Mouse (Mus musculus): ENCODE data around the gene Dbnl. TPM values are rescaled to one million over a fixed set of nuclear protein-coding genes. Genes with fewer than 3 reads are reported as not detected.
A peak's percentile ranks its signal among the peaks of the same experiment; 100 is the strongest.

Gene Dbnl
- polyA plus RNA-seq, 1 experiment from 2014 or later, result 145 TPM

DNA sequence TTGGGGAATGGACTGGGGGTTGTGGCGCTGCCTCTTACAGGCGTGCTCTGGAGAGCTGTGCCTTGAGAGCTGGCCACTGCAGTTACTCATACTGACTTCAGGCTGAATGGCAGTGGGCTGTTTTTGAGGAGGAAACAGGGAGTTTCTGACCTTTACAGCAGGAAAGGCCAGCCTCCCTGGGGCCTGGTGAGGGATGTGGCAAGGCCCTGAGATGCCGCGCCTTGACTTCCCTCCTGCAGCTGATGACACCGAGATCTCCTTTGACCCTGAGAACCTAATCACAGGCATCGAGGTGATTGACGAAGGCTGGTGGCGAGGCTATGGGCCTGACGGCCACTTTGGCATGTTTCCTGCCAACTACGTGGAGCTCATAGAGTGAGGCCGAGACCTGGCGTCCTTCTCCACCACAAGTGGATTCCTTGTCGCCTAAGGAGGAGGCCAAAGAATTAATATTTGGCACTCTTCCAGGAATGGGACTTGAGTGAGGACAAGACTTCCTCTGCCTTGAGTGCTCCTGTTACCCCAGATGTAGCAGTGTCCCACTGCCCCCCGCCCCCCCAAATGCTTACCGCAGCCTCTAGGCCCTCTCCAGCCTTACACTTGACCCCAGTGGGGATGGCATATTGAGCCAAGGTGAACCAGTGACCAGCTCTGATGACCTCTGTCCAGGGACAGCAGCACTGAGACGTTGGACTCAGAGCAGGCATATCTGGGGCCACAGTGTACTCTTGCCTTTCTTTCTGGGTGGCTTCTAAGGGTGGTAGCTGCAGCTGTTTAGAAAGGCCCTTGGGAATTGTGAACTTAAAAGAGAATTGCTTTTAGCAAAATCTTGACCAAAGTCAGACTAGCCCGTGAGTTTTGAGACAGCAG is 11.6 kb downstream of the Dbnl start:
- Histone ChIP-seq H3K4me2 (ENCODE audit: low read length) (no peak overlapping the region), H3K27ac (replicated peaks; ENCODE audit: low read depth, low read length) (no peak overlapping the region), H3K9me3 (ENCODE audit: control insufficient read depth, low read length) (no peaks in the 10 kb centered on the region), H3K4me3 (replicated peaks; ENCODE audit: low read depth, low read length) (no peak overlapping the region), H3K36me3 (ENCODE audit: control insufficient read depth, insufficient read depth, low read length) (peaks cover 69% of the 10 kb centered on the region), H3K27me3 (ENCODE audit: control insufficient read depth, insufficient read depth, low read length) (no peaks in the 10 kb centered on the region), H3K9ac (replicated peaks; ENCODE audit: low read length) (no peak overlapping the region; the same call in 1 of the 2 replicates), H3K4me1 (ENCODE audit: control insufficient read depth, insufficient read depth, low read length) (no peaks in the 10 kb centered on the region)
- DNase-seq (no peak), ATAC-seq (ENCODE audit: low FRiP score, low TSS enrichment) (no peak)
- WGBS, result 91% methylated on average over 17 of the region's 17 CpGs

DNA sequence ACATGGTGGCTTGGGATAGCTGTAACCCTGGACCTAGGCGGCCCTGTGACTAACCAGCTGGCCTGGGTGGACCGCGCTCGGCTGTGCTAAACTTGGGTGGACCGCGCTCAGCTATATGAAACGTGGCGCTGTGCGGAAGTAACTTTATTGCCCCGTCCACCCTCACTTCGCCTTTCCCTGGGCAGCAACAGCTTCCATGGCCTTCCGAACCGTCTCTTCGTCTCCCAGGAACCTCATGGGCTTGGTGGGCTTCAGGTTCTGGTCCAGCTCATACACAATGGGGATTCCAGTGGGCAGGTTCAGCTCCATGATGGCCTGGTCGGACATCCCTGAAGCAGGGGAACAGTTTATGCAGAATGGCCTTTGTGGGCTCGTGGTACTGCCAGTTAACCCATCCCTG is 13.2 kb downstream of the Dbnl start:
- Histone ChIP-seq H3K36me3 (ENCODE audit: control insufficient read depth, insufficient read depth, low read length) (peaks cover 53% of the 10 kb centered on the region), H3K4me1 (ENCODE audit: control insufficient read depth, insufficient read depth, low read length) (no peaks in the 10 kb centered on the region), H3K9me3 (ENCODE audit: control insufficient read depth, low read length) (no peaks in the 10 kb centered on the region), H3K4me2 (ENCODE audit: low read length) (no peak overlapping the region), H3K9ac (replicated peaks; ENCODE audit: low read length) (no peak overlapping the region), H3K4me3 (replicated peaks; ENCODE audit: low read depth, low read length) (no peak overlapping the region), H3K27me3 (ENCODE audit: control insufficient read depth, insufficient read depth, low read length) (no peaks in the 10 kb centered on the region), H3K27ac (replicated peaks; ENCODE audit: low read depth, low read length) (no peak overlapping the region)
- DNase-seq, result no peak
- ATAC-seq (ENCODE audit: low FRiP score, low TSS enrichment), result no peak
- 95% methylated on average over 16 of the region's 16 CpGs for WGBS

DNA sequence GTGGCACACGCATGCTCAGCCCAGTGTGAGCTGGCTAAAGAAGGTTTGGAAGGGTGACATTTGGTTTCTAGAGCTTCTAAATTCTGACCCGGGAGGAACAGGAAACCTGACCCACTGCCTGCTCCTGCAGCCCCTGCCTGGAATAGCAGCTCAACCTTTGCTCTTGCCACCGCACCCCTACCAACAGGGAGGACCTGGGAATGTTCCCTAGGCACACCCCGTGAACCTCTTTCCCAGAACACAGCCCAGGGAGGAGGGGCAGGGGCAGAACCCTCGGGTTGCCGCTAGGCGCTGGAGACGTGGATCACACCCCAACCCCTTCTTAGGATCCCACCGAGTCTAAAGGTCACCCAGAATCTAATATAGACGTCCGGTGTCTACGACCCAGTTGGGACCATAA is 13.7 kb downstream of the Dbnl start:
- H3K36me3 ChIP-seq (ENCODE audit: control insufficient read depth, insufficient read depth, low read length), result peaks cover 48% of the 10 kb centered on the region
- no peak overlapping the region for H3K4me3 ChIP-seq (replicated peaks; ENCODE audit: low read depth, low read length)
- no peak overlapping the region for H3K4me2 ChIP-seq (ENCODE audit: low read length)
- 75% methylated on average over 12 of the region's 12 CpGs for WGBS
- no peaks in the 10 kb centered on the region for H3K4me1 ChIP-seq (ENCODE audit: control insufficient read depth, insufficient read depth, low read length)
- no peak overlapping the region for H3K27ac ChIP-seq (replicated peaks; ENCODE audit: low read depth, low read length)
- no peak overlapping the region for H3K9ac ChIP-seq (replicated peaks; ENCODE audit: low read length)
- H3K27me3 ChIP-seq (ENCODE audit: control insufficient read depth, insufficient read depth, low read length), result no peaks in the 10 kb centered on the region
- DNase-seq, result no peak
- no peaks in the 10 kb centered on the region for H3K9me3 ChIP-seq (ENCODE audit: control insufficient read depth, low read length)
- ATAC-seq (ENCODE audit: low FRiP score, low TSS enrichment), result no peak

DNA sequence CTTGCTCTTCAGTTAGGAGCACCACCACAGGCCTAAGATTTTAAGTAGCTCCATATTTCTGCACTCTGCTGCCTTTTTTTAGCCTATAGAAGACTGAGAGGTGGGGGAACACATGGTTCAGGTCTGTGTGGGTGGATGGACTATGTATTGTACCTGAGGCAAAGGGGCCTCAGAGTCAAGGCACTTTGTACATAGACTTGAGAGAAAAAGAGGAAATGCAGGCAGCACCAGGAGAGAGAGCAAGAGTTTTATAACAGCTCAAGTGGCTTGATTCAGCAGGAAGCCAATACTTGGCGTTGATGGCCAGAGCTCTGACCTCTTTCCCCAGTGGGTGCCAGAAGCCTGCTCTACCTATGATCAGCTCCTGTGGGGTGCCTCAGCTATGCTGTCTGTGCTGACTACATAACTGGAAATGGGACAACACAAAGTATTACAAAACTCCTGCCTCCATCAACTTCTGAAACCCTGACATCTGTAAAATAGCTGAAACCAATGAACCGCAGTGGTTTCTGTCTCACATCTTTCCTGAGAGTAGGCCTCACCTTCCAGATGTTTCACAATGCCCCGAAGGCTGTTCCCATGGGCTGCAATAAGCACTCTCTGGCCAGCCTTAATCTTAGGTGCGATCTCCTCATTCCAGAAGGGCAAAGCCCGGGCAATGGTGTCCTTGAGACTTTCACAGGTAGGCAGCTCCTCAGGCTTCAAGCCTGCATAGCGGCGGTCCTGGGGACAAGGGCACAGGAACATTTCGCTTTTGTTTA is 14.3 kb downstream of the Dbnl start:
- Histone ChIP-seq H3K27me3 (ENCODE audit: control insufficient read depth, insufficient read depth, low read length) (no peaks in the 10 kb centered on the region), H3K9me3 (ENCODE audit: control insufficient read depth, low read length) (no peaks in the 10 kb centered on the region), H3K27ac (replicated peaks; ENCODE audit: low read depth, low read length) (no peak overlapping the region), H3K4me2 (ENCODE audit: low read length) (no peak overlapping the region), H3K36me3 (ENCODE audit: control insufficient read depth, insufficient read depth, low read length) (peaks cover 42% of the 10 kb centered on the region), H3K4me1 (ENCODE audit: control insufficient read depth, insufficient read depth, low read length) (no peaks in the 10 kb centered on the region), H3K4me3 (replicated peaks; ENCODE audit: low read depth, low read length) (no peak overlapping the region), H3K9ac (replicated peaks; ENCODE audit: low read length) (no peak overlapping the region)
- WGBS, result 85% methylated on average over 8 of the region's 8 CpGs
- peak; percentile 8 for DNase-seq
- no peak for ATAC-seq (ENCODE audit: low FRiP score, low TSS enrichment)

DNA sequence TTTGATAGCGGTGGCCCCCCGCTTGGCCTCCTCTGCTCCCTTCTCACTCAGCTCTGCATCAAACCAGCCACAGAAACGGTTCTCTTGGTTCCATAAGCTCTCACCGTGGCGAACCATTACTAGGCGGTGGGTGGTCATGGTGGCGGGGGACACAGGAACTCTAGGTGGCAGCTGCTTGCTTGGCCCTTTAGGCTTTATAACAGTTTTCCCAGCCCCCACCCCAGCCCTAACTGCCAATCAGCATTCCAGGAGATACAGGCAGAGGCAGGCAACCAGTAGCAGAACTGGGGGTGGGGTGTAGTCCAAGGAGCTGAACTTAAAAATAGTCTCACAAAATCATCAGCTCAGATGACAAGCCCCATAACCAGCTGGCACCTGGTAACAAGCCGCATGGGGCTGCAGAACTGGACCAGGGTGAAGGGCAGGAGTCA is 15.3 kb downstream of the Dbnl start, which contains the start of gene Pgam2:
Gene Pgam2 (minus strand): TSS at position 183 of the 431 bp plus-strand sequence.
- no peak within 1 kb of the TSS for H3K4me3 ChIP-seq (replicated peaks; ENCODE audit: low read depth, low read length)
- WGBS, result 63% methylated on average over 8 of the region's 8 CpGs
- no peak within 1 kb of the TSS for H3K27ac ChIP-seq (replicated peaks; ENCODE audit: low read depth, low read length)
- H3K9me3 ChIP-seq (ENCODE audit: control insufficient read depth, low read length), result no peaks in the 10 kb centered on the region
- ATAC-seq (ENCODE audit: low FRiP score, low TSS enrichment), result no peak
- H3K9ac ChIP-seq (replicated peaks; ENCODE audit: low read length), result no peak within 1 kb of the TSS
- H3K27me3 ChIP-seq (ENCODE audit: control insufficient read depth, insufficient read depth, low read length), result no peaks in the 10 kb centered on the region
- no peaks in the 10 kb centered on the region for H3K4me1 ChIP-seq (ENCODE audit: control insufficient read depth, insufficient read depth, low read length)
- peaks cover 34% of the 10 kb centered on the region for H3K36me3 ChIP-seq (ENCODE audit: control insufficient read depth, insufficient read depth, low read length)
- DNase-seq, result peak; percentile 11
- no peak within 1 kb of the TSS for H3K4me2 ChIP-seq (ENCODE audit: low read length)

DNA sequence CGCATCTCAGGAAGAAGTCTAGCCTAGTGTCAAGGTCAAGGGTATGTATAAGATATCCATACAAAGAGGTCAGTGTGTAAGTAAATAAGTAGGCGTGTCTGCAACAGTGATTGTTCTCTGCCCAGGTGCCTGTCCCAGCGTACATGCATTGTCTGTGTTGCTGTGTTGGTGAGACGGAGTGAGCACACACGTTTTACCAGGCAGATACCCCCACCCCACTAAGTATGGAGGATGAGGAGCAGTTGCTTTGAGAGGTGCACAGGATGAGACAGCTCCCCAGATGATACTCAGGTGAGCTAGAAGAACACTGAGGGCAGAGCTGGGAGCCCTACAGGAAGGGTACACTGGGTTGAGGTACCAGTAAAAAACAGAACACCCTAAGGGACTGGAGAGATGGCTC is 15.9 kb downstream of the Dbnl start:
- Histone ChIP-seq H3K27ac (replicated peaks; ENCODE audit: low read depth, low read length) (no peak overlapping the region), H3K9me3 (ENCODE audit: control insufficient read depth, low read length) (no peaks in the 10 kb centered on the region), H3K9ac (replicated peaks; ENCODE audit: low read length) (no peak overlapping the region), H3K4me3 (replicated peaks; ENCODE audit: low read depth, low read length) (no peak overlapping the region), H3K4me1 (ENCODE audit: control insufficient read depth, insufficient read depth, low read length) (no peaks in the 10 kb centered on the region), H3K4me2 (ENCODE audit: low read length) (no peak overlapping the region), H3K27me3 (ENCODE audit: control insufficient read depth, insufficient read depth, low read length) (no peaks in the 10 kb centered on the region), H3K36me3 (ENCODE audit: control insufficient read depth, insufficient read depth, low read length) (peaks cover 28% of the 10 kb centered on the region)
- WGBS, result 74% methylated on average over 5 of the region's 5 CpGs
- no peak for ATAC-seq (ENCODE audit: low FRiP score, low TSS enrichment)
- no peak for DNase-seq

DNA sequence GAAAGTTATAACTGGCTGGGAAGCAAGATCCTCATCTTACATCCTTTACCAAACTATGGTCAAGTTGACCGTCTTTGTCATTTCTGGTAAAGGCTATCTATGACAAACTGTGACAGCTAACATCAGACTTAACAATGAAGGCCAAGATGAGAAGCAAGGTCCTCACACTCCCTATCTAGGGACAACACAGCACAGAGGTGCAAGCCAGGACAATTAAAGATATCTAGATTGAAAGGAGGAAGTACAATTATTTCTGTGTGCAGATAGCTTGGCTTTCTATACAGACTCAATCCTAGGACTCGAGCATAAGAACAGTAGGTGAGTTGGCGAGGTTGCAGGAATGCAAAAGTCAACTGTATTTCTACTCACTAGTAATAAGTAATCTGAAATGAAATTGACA is 17.4 kb downstream of the Dbnl start:
- no peak overlapping the region for H3K4me3 ChIP-seq (replicated peaks; ENCODE audit: low read depth, low read length)
- no peak overlapping the region for H3K4me2 ChIP-seq (ENCODE audit: low read length)
- no peak for DNase-seq
- no peaks in the 10 kb centered on the region for H3K27me3 ChIP-seq (ENCODE audit: control insufficient read depth, insufficient read depth, low read length)
- WGBS, result 83% methylated on average over 3 of the region's 3 CpGs
- H3K9me3 ChIP-seq (ENCODE audit: control insufficient read depth, low read length), result no peaks in the 10 kb centered on the region
- peaks cover 12% of the 10 kb centered on the region for H3K36me3 ChIP-seq (ENCODE audit: control insufficient read depth, insufficient read depth, low read length)
- no peak for ATAC-seq (ENCODE audit: low FRiP score, low TSS enrichment)
- no peak overlapping the region for H3K9ac ChIP-seq (replicated peaks; ENCODE audit: low read length)
- no peak overlapping the region for H3K27ac ChIP-seq (replicated peaks; ENCODE audit: low read depth, low read length)
- H3K4me1 ChIP-seq (ENCODE audit: control insufficient read depth, insufficient read depth, low read length), result no peaks in the 10 kb centered on the region

DNA sequence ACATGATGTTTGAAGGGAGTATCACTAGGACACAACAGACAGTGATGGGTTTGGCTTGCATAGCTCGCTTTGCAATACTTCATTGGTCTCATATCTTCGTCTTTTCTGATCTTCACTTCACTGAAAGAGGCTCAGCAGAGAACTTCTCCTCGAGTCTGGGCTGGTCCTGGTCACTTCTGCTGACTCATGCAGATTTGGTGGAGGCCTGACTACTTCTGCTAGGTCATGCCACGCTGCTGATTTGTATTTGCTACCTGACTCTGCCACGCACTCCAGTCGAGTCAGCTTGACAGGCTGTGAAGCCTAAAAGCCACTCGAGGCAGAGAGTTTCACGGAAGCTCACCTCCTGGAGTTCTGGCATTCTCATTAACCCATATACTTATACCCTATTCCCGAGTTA is 19.7 kb downstream of the Dbnl start:
- Histone ChIP-seq H3K4me1 (ENCODE audit: control insufficient read depth, insufficient read depth, low read length) (no peaks in the 10 kb centered on the region), H3K9ac (replicated peaks; ENCODE audit: low read length) (no peak overlapping the region), H3K27ac (replicated peaks; ENCODE audit: low read depth, low read length) (no peak overlapping the region), H3K36me3 (ENCODE audit: control insufficient read depth, insufficient read depth, low read length) (no peaks in the 10 kb centered on the region), H3K9me3 (ENCODE audit: control insufficient read depth, low read length) (no peaks in the 10 kb centered on the region), H3K27me3 (ENCODE audit: control insufficient read depth, insufficient read depth, low read length) (no peaks in the 10 kb centered on the region), H3K4me3 (replicated peaks; ENCODE audit: low read depth, low read length) (no peak overlapping the region), H3K4me2 (ENCODE audit: low read length) (no peak overlapping the region)
- ATAC-seq (ENCODE audit: low FRiP score, low TSS enrichment) (no peak), DNase-seq (no peak)
- 84% methylated on average over 9 of the region's 9 CpGs for WGBS
